Mouse (Mus musculus) layer of hippocampus, adult 2 months (tissue): Measurements from ENCODE around the gene Efcab11. TPM values are rescaled to one million over a fixed set of nuclear protein-coding genes. Genes with fewer than 3 reads are reported as not detected.

Source experiments
- DNase-seq, 2 experiments: peaks; one replicate each; pipeline ENCODE4 v3.0.0; 2022; ENCODE audit warnings: low spot score in 2 of 2
- H3K27ac ChIP-seq: fragments of 200-600 bp; 2 replicates; pipeline ENCODE4 v1.8.1; 2022
- H3K4me3 ChIP-seq: fragments of 200-600 bp; 2 replicates; pipeline ENCODE4 v1.8.1; 2022; ENCODE audit warnings: mild to moderate bottlenecking
- CTCF ChIP-seq: fragments of 200-600 bp; conservative IDR thresholded peaks from 2 replicates; pipeline ENCODE4 v1.8.1; 2022; ENCODE audit warnings: antibody characterized with exemption, mild to moderate bottlenecking, moderate library complexity
- total RNA-seq, 2 experiments: library from RNA; stranded (reverse); gene quantifications; 2 replicates each; pipeline ENCODE4 v1.2.3; 2021

Efcab11 gene
- total RNA-seq, 2 experiments from 2014 or later = 0.34 to 0.84 TPM

- no peak for TF ChIP-seq CTCF
- peak overlapping the region; percentile 36 for H3K27ac ChIP-seq
- DNase-seq = no peak
- no peak overlapping the region for H3K4me3 ChIP-seq
Measured at GRCm38 (mm10) chr12:99902867-99903370, 18.7 kb upstream of the Efcab11 start.

GRCm38 (mm10) chr12:99901973-99902866 lies 18.0 kb upstream of the Efcab11 start:
- no peak overlapping the region for H3K4me3 ChIP-seq
- H3K27ac ChIP-seq = peak overlapping the region; percentile 36
- TF ChIP-seq CTCF = peak; percentile 71
- no peak for DNase-seq

GRCm38 (mm10) chr12:99899991-99900390 lies 15.8 kb upstream of the Efcab11 start:
- Histone ChIP-seq H3K4me3 (no peak overlapping the region), H3K27ac (no peak overlapping the region)
- peak; percentile 70 for TF ChIP-seq CTCF
- no peak for DNase-seq

GRCm38 (mm10) chr12:99898248-99898870 lies 14.1 kb upstream of the Efcab11 start:
- no peak for TF ChIP-seq CTCF
- no peak overlapping the region for H3K27ac ChIP-seq

GRCm38 (mm10) chr12:99897846-99898245 lies 13.6 kb upstream of the Efcab11 start:
- H3K27ac ChIP-seq = no peak overlapping the region
- no peak for DNase-seq
- no peak overlapping the region for H3K4me3 ChIP-seq
- TF ChIP-seq CTCF = no peak

More at GRCm38 (mm10) chr12:99898248-99898870, 14.1 kb upstream of the Efcab11 start:
- H3K4me3 ChIP-seq = no peak overlapping the region
- no peak for DNase-seq

- DNase-seq = no peak
- peak overlapping the region; percentile 95 for H3K4me3 ChIP-seq
- TF ChIP-seq CTCF = no peak
- no peak overlapping the region for H3K27ac ChIP-seq
Measured at GRCm38 (mm10) chr12:99885282-99885901, 1.2 kb upstream of the Efcab11 start.

GRCm38 (mm10) chr12:99883713-99884105 lies 530 bp downstream of the Efcab11 start:
- Histone ChIP-seq H3K4me3 (peak overlapping the region; percentile 95), H3K27ac (peak overlapping the region; percentile 76)
- DNase-seq = no peak
- TF ChIP-seq CTCF = no peak

GRCm38 (mm10) chr12:99883000-99883712 lies 1.1 kb downstream of the Efcab11 start:
- no peak; the same call in 1 of the 2 replicates for TF ChIP-seq CTCF
- Histone ChIP-seq H3K4me3 (peak overlapping the region; percentile 95), H3K27ac (peak overlapping the region; percentile 76; the same call in 1 of the 2 replicates)
- peak; percentile 81 to 85 for DNase-seq

- TF ChIP-seq CTCF = no peak
- no peak for DNase-seq
- H3K4me3 ChIP-seq = no peak overlapping the region
- H3K27ac ChIP-seq = no peak overlapping the region
Measured at GRCm38 (mm10) chr12:99874609-99875008, 9.6 kb downstream of the Efcab11 start.

GRCm38 (mm10) chr12:99873443-99873842 lies 10.8 kb downstream of the Efcab11 start:
- TF ChIP-seq CTCF = no peak
- DNase-seq = no peak
- Histone ChIP-seq H3K27ac (no peak overlapping the region), H3K4me3 (no peak overlapping the region)

- Histone ChIP-seq H3K27ac (no peak overlapping the region), H3K4me3 (no peak overlapping the region)
- TF ChIP-seq CTCF = no peak
- no peak for DNase-seq
Measured at GRCm38 (mm10) chr12:99868821-99869220, 15.4 kb downstream of the Efcab11 start.

GRCm38 (mm10) chr12:99864613-99865012 lies 19.6 kb downstream of the Efcab11 start:
- DNase-seq = no peak
- no peak overlapping the region for H3K27ac ChIP-seq
- TF ChIP-seq CTCF = no peak
- H3K4me3 ChIP-seq = no peak overlapping the region

- H3K27ac ChIP-seq = no peak overlapping the region
- no peak overlapping the region for H3K4me3 ChIP-seq
- no peak for DNase-seq
- peak; percentile 80 for TF ChIP-seq CTCF
Measured at GRCm38 (mm10) chr12:99860981-99861380, 23.3 kb downstream of the Efcab11 start.
